Mouse (Mus musculus): Measurements from ENCODE around the gene Vsir.
A peak's percentile ranks its signal among the peaks of the same experiment; 100 is the strongest.

Gene Vsir

DNA sequence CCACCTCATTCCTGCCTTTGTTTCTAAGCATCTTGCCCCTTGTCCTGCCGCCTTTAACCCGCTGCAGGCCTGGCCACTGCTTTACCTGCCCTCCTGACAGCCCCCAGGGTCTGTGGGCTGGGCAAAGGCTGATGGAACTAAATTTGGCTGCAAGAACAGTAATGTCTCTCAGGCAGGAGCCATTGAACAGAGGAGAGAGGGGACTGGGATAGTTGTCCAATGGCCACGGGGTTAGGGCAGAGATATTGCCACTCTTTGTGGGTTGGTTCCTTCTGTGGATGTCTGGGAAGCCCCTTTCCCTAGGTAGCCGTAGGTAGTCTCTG is 7.3 kb downstream of the Vsir start:
- no peak for DNase-seq

DNA sequence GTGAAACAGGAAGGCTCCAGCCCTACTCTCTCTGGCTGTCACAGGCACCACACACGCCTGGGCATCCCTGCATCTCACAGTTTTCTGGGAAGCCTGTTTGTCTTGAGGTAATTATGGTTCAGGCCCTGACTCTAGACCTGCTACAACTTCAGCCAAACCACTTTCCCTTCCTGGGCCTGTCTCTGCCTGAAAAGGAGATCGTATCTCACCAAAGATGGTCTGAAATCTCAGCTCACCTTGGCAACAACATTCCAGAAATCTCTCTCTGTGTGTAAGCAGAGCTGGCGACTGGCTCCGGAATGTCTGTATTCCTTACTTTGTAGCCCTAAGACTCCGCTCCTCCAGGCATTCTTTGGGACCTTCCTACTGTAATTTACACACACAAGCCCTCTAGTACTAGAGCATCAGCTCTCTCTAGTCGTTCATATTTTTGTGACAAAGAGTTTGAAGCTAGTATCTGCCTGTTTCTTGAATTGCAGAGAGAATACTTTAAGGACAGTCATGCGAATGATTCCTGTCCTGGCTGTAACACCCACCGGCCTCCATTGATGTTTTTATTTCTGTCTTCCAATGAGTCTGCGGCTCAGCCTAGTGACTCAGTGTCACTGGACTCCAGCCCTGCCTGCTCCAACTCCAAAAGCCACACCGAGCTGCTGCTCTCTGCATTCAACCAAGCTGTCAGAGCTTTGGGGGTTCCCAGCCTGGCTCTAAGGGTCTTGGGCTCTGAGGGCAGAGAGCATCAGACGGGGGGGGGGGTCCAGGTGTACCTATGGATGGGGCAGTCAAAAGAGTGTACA is 8.4 kb downstream of the Vsir start:
- DNase-seq = no peak

DNA sequence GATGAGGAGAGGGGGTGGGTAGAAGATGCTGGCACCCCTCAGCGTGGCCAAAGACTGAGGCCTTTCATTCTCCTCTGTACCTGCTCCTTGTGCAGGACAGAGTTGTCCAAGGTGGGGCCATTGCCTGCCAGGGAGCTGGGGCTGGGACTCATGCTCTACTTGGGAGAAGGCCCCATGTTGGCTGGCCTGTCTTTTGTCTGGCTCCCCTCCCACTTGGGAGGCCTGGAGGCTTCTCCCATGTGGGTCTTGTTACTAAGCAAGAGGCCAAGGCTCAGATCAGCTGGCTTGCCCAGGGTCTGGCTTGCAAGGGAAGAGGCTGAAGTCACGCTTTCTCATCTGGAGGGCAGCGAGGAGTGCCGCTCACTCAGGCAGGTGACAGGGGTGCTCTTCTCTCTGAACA is 10.8 kb downstream of the Vsir start:
- DNase-seq = no peak

DNA sequence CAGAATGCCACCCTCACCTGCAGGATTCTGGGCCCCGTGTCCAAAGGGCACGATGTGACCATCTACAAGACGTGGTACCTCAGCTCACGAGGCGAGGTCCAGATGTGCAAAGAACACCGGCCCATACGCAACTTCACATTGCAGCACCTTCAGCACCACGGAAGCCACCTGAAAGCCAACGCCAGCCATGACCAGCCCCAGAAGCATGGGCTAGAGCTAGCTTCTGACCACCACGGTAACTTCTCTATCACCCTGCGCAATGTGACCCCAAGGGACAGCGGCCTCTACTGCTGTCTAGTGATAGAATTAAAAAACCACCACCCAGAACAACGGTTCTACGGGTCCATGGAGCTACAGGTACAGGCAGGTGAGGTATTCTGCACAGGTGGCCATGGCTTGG is 11.2 kb downstream of the Vsir start:
- no peak for DNase-seq

DNA sequence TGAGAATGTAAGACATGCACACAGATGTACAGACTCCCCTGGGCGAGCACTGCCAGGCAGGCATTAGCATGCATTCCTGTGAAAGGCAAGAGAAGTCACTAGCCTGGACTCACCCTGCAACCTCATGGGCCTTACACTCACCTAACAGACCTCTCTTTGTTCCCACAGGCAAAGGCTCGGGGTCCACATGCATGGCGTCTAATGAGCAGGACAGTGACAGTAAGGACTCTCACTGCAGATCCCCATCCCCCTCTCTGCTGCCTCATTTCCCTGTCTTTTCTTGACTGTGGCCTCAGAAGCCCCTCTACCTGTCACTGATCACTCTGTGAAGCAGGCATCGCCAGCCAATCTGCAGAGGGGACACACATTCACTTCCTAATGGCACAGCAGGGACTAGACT is 12.1 kb downstream of the Vsir start:
- no peak for DNase-seq

DNA sequence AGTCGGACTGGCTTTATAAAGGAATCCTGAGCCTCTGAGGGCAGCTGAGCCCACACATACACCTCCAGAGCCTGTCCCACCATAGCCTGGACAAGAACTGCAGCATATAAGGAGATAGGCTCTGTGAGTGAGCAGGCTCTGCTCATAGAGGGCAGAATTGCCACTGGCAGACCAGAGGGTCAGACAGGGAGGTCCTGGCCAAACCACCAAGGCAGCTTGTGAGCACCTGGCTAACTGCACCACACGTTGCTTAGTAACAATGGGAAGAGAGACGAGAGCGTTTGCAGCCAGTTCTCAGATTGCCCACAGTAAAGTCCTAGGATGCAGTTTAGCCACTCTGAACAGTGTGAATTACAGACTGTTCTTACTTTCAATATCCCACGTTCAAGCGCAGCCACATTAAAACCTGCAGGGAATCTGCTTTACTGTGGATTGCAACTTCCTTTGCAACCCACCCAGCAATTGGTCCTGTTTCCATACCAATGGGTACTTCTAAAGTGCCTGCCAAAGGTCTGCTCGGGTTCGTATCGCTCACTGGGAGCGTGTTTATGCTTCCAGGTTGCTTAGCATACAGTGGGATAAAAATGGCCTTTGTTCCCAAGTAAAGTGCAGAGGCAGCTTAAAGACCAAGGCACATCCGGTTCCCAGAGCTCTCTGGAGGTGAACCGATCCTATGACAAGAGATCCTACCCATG is 15.1 kb downstream of the Vsir start:
- no peak for DNase-seq

DNA sequence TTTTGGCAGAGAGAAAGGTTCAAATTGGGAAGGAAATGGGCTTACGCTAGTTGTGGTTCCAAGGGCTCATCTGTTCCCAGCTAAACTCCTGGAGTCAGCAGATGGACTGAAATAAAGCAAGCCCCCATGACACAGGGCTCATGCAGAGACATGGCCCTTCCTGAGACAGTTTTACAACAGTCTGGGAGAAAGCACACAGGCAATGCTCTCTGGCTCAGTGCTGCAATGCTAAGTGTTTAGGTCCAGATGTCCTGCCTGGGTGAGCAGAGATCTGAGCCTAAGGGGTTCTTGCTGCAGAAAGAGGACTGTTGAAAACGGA is 15.6 kb downstream of the Vsir start:
- DNase-seq = no peak

DNA sequence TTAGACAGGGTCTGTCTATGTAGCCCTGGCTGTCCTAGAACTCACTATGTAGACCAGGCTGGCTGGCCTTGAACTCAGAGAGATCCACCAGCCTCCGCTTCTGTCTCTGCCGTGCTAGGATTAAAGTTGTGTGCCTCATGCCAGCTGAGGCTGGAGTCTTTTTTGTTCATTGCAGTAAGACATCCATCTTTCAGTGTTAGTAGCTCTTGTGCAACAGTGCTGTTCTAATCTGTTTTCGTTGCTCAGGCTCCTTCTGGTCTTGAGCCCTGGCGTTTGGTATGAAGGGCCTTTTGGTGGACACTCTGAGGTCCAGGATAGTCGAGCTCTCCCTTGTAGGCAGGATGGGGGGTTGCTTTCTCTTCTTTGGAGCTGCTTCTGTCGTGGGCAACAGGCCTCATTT is 16.8 kb downstream of the Vsir start:
- no peak for DNase-seq

DNA sequence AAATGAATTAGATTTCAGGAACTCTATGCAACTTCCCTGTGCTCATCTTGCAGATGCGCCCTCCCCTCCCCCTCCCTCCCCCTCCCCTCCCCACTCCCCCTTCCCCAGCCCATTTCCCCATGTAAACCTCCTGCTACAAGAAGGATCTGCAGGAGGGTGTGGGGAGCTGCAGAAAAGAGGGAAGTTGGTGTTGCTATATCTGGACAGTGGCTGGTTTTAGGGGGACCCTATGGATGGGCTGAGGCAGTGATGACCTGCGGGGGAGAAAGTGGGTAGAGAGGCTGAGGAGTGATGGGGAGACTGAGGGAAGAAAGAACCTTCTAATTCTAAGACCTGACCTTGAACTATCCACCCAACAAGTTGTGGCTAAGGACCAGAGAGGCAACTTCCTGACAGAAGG is 20.5 kb downstream of the Vsir start:
- no peak for DNase-seq

DNA sequence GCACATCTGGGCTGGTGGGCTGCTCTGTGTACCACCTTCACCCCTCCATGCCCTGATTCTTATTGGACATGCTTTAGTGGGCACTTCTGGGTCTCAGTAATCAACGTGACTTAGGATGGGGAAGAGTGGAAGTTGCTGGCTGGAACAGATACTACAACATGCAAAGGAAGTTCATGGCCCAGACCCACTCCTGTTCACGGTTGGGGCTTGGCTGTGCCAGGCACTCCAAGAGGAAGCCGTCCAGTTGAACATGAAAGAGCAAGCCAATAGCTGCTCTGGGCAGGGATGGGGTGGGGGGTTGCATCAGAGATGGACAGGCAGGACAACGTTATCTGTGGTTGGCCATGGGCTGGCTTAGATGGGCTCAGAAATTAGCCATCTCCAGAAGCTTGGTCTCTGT is 21.3 kb downstream of the Vsir start:
- no peak for DNase-seq

DNA sequence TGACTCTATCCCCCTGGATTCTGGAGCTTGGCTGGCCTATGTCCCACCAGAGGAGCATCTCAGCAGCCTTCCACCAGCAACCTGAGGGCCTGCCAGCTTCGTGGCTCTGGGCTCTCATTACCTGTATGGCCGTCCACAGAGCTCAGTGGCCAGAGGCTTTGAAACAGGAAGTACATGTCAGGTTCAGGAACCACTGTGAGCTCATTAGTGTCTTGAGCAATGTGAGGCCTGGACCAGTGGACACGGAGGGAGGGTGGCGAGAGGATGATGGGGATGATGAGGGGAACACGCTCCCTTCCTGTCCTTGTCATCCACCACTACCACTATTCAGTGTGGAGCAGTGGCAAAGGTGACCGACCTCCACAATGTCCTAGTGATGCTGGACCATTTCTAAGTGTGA is 22.8 kb downstream of the Vsir start:
- DNase-seq = no peak

DNA sequence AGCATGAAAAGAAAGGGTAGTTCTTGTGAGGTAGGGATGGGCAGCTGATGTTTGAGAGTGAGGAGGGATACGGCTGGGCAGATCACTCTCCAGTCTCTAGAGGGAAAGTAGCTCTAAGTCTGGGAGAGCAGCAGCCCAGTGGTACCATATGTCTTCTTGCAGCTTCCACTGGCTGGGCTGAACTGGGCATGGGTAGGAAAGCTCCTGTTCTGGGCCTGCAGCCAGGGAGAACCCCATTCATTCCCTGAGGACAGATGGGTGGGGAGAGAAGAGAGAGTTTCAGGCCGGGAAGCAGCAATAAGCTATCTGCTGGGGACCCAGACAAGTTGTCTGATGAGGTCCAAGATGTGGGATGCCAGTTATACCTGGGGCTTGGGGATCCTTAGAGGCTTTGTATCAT is 23.4 kb downstream of the Vsir start:
- DNase-seq = no peak

DNA sequence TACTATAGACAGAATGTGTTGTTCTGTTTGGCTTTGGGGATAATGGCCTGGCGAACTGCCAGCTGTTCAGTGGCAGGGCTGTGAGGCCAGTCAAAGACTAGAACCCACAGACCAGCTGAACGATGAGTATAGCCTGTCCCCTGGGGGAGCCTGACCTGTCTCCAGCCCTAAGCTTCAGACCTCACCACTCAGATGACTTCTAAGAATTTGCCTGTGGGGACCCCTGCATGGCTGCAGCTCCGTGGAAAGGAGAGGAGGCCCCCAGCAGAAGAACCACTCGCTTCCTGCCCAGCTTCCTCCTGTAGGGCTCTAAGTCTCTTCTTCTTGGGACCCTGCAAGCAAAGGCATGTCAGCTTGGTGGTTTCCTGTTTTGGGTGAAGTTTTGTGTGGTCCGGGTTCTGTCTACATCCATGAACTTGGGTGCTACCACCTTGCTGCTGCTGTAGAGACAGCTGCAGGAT is 24.0 kb downstream of the Vsir start:
- peak; percentile 56 to 59 for DNase-seq

DNA sequence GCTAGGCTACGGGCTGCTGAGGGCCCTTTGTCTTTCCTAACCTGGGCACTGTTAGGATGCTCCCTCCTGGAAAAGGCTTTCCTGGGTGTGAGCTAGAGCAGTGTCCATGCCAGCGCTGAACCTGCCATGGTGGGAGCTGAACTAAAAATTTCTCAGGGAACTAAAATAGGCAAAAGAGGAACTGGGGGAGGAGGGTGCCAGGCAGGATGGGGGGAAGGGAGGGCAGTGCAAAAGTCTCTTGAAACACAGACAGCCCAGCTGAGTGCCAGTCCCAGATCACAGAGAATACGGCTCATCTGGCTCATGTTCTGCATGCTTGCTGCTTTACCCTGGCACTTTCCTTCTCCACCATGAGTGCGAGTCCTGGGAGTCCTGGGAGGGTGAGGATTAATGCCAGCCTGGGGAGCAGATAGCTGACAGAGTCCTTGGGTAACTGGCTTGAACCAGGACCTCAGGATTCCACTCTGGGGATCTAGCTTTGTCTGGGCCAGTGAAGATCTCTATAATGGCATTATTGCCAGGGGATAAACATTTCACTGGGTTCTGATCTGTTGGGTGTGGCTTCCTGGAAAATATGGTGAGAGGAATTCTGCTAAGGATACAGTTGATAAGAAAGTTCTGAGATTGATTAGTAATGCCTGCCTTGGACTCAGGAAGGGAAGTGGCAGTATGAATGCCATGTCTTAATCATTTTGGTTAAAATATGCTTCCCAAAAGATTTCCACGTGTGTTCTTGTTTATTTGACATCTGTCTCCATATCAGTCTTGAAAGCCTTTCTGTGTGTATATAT is 25.1 kb downstream of the Vsir start:
- peak; percentile 68 to 72 for DNase-seq

DNA sequence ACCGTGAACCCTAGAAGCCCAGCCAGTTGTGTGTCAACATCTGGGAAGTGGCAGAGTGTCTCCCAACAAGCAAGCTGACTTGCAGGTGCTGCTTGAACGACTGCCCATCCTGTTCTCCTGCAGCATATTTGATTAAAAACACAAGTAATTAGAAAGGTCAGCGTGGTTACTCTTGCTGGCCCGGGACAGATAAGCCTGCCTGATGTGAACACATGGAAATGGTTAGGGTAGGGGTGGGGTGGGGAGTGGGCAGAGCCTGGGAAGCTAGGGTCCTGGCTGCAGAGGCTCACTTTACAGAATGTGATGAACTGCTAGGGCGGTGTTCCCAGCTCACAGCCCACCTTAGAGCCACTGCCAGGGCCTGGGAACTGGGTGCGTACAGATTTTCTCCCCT is 26.9 kb downstream of the Vsir start:
- DNase-seq = no peak

DNA sequence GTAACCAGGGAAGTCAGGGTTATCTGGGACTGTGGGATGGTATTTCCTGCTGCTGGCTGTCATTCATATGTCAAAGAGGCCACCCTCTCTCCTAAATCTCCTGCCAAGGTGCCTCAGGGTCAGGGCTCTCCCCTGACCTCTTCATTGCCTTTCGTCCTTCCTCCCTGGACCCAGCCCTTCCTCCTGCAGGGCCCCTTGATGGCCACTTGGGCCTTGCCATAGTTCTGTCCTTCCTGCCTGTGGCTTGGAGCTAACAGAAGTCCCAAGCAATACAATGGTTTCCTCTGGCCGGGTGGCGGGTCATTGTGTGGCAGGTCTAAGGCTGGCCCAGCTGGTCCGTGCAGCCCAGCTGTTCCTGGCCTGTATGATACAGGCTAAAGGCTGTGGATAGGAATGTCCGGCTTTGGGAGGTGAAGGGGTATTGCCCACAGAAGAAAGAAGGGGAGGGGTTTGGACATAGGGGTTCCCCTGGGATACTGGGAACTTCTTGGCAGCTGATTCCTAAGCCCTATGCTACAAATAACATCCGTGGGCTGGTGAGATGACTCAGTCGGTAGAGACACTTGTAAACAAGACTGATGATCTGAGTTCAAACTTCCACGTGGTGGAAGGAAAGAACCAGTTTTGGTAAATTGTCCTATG is 27.4 kb downstream of the Vsir start:
- no peak for DNase-seq

DNA sequence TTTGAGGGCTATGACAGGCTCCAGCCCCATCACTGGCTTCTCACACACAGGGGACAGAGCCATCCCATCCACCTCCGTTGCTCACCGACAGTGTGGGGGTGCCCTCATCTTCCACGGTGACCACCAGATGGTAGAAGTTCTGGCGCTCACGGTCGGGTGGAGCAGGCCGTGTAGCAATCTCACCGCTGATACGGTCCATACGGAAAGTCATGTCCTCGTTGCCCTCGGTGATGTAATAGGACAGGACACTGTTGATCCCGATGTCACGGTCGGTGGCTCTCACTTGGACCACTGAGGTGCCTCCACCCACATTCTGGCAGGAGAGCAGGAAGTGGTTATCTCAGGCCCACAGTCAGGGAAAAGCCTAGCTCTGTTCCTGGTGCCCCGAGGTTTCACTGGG is 30.1 kb downstream of the Vsir start:
- DNase-seq = no peak

DNA sequence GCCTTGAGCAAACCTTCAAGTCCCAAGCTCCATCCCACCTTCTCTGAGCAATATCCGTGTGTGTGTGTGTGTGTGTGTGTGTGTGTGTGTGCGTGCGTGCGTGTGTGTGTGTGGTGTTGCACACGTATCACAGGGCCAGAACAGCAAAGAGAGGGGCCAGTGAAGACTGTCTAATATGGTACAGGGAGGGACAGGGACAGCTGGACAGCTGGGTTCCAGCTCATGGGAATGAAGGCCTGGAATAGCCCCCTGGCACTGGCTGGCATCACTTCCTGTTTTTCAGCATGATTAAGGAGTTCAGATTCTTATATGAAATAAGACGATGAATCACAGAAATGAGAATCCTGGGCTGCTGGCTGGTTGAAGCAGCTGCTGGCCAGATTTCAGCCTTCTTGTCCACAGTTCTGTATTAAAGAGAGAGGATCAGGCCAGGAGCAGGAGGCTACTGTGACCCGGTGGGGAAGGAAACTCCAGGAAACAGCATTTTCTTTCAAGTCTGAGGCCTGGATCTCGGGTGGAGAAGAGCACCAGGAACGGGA is 32.8 kb downstream of the Vsir start:
- no peak for DNase-seq

DNA sequence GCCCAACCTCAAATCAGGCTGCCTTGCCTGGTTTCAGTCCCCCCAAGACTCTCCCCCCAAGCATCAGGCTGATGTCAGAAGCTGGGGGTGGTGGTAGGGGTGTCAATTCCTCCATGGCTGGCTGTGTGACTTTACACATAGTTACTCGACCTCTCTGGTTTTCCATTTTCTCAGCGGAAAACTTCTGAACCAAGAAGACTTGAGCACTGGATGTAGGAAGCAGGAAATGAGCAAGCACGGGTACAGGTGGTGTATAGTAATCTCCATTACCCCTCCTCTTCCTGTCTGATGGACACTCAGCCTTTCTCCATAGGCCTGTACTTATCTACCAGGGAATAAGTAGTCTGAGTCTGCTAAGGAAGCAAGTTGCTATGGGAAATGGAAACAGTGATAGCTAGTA is 33.6 kb downstream of the Vsir start:
- DNase-seq = no peak

DNA sequence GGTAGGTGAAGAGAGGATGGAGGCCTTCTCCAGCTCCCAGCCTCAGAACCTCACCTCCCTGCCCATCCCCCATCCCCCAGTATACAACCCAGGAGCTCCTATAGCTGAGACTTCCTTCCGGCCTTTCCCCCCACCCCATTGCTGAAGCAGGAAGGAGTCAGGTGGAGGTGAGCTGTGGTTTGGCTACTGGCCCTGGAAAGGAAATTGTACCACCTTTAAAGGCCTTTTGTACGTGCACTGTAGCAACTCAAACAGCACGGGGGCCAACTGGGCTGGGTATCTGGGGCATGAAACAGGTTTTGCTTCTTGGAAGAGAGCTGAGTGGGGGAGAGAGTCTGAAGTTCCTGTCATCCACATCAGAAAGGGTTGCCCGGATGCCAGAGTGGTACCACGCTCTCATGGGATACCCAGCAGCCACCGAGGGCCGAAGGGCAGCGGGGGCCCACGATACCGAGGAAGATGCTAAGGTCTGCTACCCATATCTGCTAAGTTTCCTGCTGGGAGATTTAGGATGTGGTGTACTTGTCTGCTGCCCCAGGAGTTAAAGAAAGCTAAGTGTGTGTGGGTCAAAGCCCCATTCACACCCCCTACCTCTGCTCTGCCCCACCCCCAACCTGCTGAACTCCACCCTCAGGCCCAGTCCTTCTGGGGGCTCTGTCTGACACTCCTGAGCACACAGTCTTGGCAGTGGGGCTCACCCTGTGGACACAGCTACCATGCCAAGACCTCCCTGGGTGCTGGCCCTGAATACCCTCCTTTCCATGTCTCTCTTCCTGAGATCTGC is 34.7 kb downstream of the Vsir start:
- no peak for DNase-seq

DNA sequence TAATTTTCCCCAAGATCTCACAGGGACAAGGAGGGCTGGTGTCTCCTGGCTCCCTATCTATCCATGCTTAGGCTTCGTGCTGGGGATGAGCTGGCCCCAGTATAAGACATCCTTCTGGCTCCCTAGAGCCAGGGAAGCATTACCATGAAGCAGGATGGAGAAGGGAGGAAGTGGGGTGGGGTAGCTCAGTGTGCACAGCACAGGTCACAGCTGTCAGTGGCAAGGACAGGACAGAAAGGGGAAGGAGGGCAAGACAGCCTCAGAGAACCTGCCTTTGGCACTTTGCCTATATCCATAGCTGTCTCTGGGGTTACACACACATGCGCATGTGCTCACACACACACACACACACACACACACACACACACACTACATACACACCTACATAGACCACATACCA is 41.7 kb downstream of the Vsir start:
- peak; percentile 28 for DNase-seq

DNA sequence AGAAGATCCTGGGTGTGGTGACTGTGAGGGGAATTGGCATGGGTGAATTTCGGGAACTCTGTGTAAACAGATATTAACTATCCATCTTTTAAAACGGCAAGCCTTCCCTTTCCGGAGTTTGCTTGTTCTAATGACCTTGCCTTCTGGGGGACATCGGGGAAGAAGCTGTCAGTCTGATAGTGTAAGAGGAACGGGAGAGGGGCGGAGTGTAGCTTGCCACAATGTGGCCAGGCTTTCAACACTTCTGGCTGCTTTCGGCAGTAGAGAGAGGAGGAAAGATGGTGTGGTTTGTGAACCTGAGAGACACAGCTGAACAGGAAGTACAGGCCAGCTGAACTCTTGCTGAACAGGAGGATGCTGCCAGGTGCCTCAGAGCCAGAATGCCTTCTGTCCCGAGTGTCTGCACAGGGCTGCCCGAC is 42.8 kb downstream of the Vsir start:
- peak; percentile 45 to 46 for DNase-seq
